Mouse (Mus musculus) cortical plate, adult 2 months (tissue): ENCODE measurements at regions not wholly inside any gene's neighbourhood (a gene's known extent, or its start where the extent isn't known, plus 50 kb on each side); places are given as distances from the start of the nearest gene placed in this dataset.

ENCODE experiments used
- CTCF ChIP-seq: fragments of 200-500 bp; IDR thresholded peaks from 2 replicates; pipeline ENCODE4 v1.5.1; 2011; ENCODE audit warnings: mild to moderate bottlenecking, control low read depth, low read length; ENCODE audit not compliant: insufficient read depth; ENCODE audit errors: extremely low read depth
- POLR2A ChIP-seq: fragments of 200-500 bp; IDR thresholded peaks from 2 replicates; pipeline ENCODE4 v1.6.1; 2011; ENCODE audit warnings: mild to moderate bottlenecking, low read length, control low read depth; ENCODE audit not compliant: insufficient read depth; ENCODE audit errors: extremely low read depth

- TF ChIP-seq POLR2A (no peak), CTCF (no peak)
Observed at GRCm38 (mm10) chr5:119948399-119948798, 115.9 kb downstream of the Tbx5 start.
